ENCODE assay signal across 9 mouse cellular contexts in genomic region chr19:8859018-8859417, GRCm38 (mm10). TPM values are rescaled to one million over a fixed set of nuclear protein-coding genes. Genes with fewer than 3 reads are reported as not detected.
DNase-seq lines count a peak whose midpoint lies in the region; ATAC-seq and TF ChIP-seq lines count a peak whose summit lies in the region.
"Had no signal": no experiment of that assay in that cellular context is flagged by ENCODE, and none has a peak within 500 bp of the region (broad histone marks: within the 10 kb centered on the region; RNA-seq: fewer than 3 reads in every experiment).

No protein-coding gene starts in this region.

- ATAC-seq in lung, embryonic 14.5 days (ENCODE audit: insufficient read depth), result no peak
- ATAC-seq in liver, embryonic 13.5 days (ENCODE audit: low read depth), result peak; percentile 45; the same call in 1 of the 2 replicates

- no peak overlapping the region for H3K9ac ChIP-seq in lung, embryonic 14.5 days
- no peak overlapping the region for H3K9ac ChIP-seq in liver, embryonic 13.5 days
- H3K9ac ChIP-seq: midbrain, embryonic 12.5 days had no signal

- no peaks in the 10 kb centered on the region for H3K36me3 ChIP-seq in lung, embryonic 14.5 days (ENCODE audit: insufficient read depth)
- H3K36me3 ChIP-seq in liver, embryonic 13.5 days, result no peaks in the 10 kb centered on the region
- H3K36me3 ChIP-seq: midbrain, embryonic 12.5 days had no signal

- H3K27ac ChIP-seq in lung, embryonic 14.5 days (ENCODE audit: low read depth), result no peak overlapping the region
- no peak overlapping the region for H3K27ac ChIP-seq in liver, embryonic 13.5 days
- H3K27ac ChIP-seq: midbrain, embryonic 12.5 days had no signal

- TF ChIP-seq CTCF in lung, embryonic 14.5 days (IDR thresholded peaks at IDR 0.05; ENCODE audit: low read depth), result peak; percentile 59; the same call in 1 of the 2 replicates

- peak; percentile 31 to 33 for DNase-seq in cerebellum, postnatal 36 days
- DNase-seq in cerebellum, adult 11 months, result no peak
- DNase-seq in lung, embryonic 14.5 days, result peak; percentile 69
- DNase-seq in lung, postnatal 25 days (ENCODE audit: low spot score), result no peak
- peak; percentile 28 for DNase-seq in liver, embryonic 13.5 days
- DNase-seq in thymus, postnatal 0 days (ENCODE audit: low spot score), result peak; percentile 64
- DNase-seq in layer of hippocampus, postnatal 14 days (ENCODE audit: low spot score in 2 of 2), result no peak
- no peak for DNase-seq in gastrocnemius, adult 8-10 months (ENCODE audit: low spot score in 2 of 2)

- 17% methylated on average over 1 of the region's 1 CpGs for WGBS in lung, embryonic 14.5 days
- WGBS in liver, embryonic 13.5 days (ENCODE audit: insufficient replicate concordance), result 18% methylated on average over 1 of the region's 1 CpGs

- no peaks in the 10 kb centered on the region for H3K4me1 ChIP-seq in lung, embryonic 14.5 days (ENCODE audit: insufficient read depth)
- no peaks in the 10 kb centered on the region for H3K4me1 ChIP-seq in liver, embryonic 13.5 days (replicated peaks)
- H3K4me1 ChIP-seq: midbrain, embryonic 12.5 days had no signal

- H3K4me2 ChIP-seq in lung, embryonic 14.5 days, result no peak overlapping the region
- no peak overlapping the region for H3K4me2 ChIP-seq in liver, embryonic 13.5 days
- H3K4me2 ChIP-seq: midbrain, embryonic 12.5 days had no signal

- no peak overlapping the region for H3K4me3 ChIP-seq in lung, embryonic 14.5 days (ENCODE audit: low read depth, low read length)
- no peak overlapping the region for H3K4me3 ChIP-seq in liver, embryonic 13.5 days (replicated peaks)
- H3K4me3 ChIP-seq: midbrain, embryonic 12.5 days had no signal

- H3K9me3 ChIP-seq in lung, embryonic 14.5 days (ENCODE audit: low read depth, low read length), result no peaks in the 10 kb centered on the region
- H3K9me3 ChIP-seq in liver, embryonic 13.5 days (replicated peaks), result no peaks in the 10 kb centered on the region
- H3K9me3 ChIP-seq: midbrain, embryonic 12.5 days had no signal

- H3K27me3 ChIP-seq in lung, embryonic 14.5 days (ENCODE audit: insufficient read depth, low read length), result no peaks in the 10 kb centered on the region
- no peaks in the 10 kb centered on the region for H3K27me3 ChIP-seq in liver, embryonic 13.5 days

RNA-seq across cellular contexts. Expression of gene Lrrn4cl, which starts 8.4 kb away (rescaled TPM):
- polyA plus RNA-seq in lung, embryonic 14.5 days (2014; fragmentation: Nextera tagmentation; extraction: Ambion mirVana), result 0.83 and 0.96 TPM in 2 replicates
- polyA plus RNA-seq in liver, embryonic 13.5 days (2015; fragmentation: Nextera tagmentation; extraction: Ambion mirVana), result 0.05 and 0.18 TPM in 2 replicates
- 0.78 and 1.1 TPM in 2 replicates for polyA plus RNA-seq in thymus, postnatal 0 days (2015; fragmentation: Nextera tagmentation; extraction: Ambion mirVana)
- total RNA-seq in layer of hippocampus, postnatal 14 days (2021), result under 1 TPM; 0.30 to 0.55 TPM
- total RNA-seq in gastrocnemius, adult 8-10 months (2022), result 1 to 10 TPM; 5.3 to 8.8 (median 7.0) TPM

RNA-seq across cellular contexts. Expression of gene Ubxn1, which starts 12.3 kb away (rescaled TPM):
- polyA plus RNA-seq in lung, embryonic 14.5 days (2014; fragmentation: Nextera tagmentation; extraction: Ambion mirVana), result 149 and 152 TPM in 2 replicates
- polyA plus RNA-seq in liver, embryonic 13.5 days (2015; fragmentation: Nextera tagmentation; extraction: Ambion mirVana), result 112 and 125 TPM in 2 replicates
- polyA plus RNA-seq in thymus, postnatal 0 days (2015; fragmentation: Nextera tagmentation; extraction: Ambion mirVana), result 171 and 178 TPM in 2 replicates
- 100 to 1,000 TPM in 1 of 2 experiments, 10 to 100 TPM in 1; 95.4 to 101 TPM for total RNA-seq in layer of hippocampus, postnatal 14 days (2021)
- 100 to 1,000 TPM; 207 to 248 (median 231) TPM for total RNA-seq in gastrocnemius, adult 8-10 months (2022)

RNA-seq across cellular contexts. Expression of gene Gng3, which starts 20.0 kb away (rescaled TPM):
- 1.2 and 2.1 TPM in 2 replicates for polyA plus RNA-seq in lung, embryonic 14.5 days (2014; fragmentation: Nextera tagmentation; extraction: Ambion mirVana)
- 0.52 and 0.73 TPM in 2 replicates for polyA plus RNA-seq in liver, embryonic 13.5 days (2015; fragmentation: Nextera tagmentation; extraction: Ambion mirVana)
- polyA plus RNA-seq in thymus, postnatal 0 days (2015; fragmentation: Nextera tagmentation; extraction: Ambion mirVana), result 0.36 and 0.66 TPM in 2 replicates
- total RNA-seq in layer of hippocampus, postnatal 14 days (2021), result 100 to 1,000 TPM; 220 to 243 TPM
- not detected for total RNA-seq in gastrocnemius, adult 8-10 months (2022)

RNA-seq across cellular contexts. Expression of gene Uqcc3, which starts 21.7 kb away (rescaled TPM):
- polyA plus RNA-seq in lung, embryonic 14.5 days (2014; fragmentation: Nextera tagmentation; extraction: Ambion mirVana), result 51.9 and 53.9 TPM in 2 replicates
- polyA plus RNA-seq in liver, embryonic 13.5 days (2015; fragmentation: Nextera tagmentation; extraction: Ambion mirVana), result 37.8 and 38.5 TPM in 2 replicates
- 106 and 119 TPM in 2 replicates for polyA plus RNA-seq in thymus, postnatal 0 days (2015; fragmentation: Nextera tagmentation; extraction: Ambion mirVana)
- 10 to 100 TPM; 35.2 to 35.6 TPM for total RNA-seq in layer of hippocampus, postnatal 14 days (2021)
- total RNA-seq in gastrocnemius, adult 8-10 months (2022), result 10 to 100 TPM; 58.7 to 74.6 (median 65.3) TPM

RNA-seq across cellular contexts. Expression of gene Bscl2, which starts 21.8 kb away (rescaled TPM):
- polyA plus RNA-seq in lung, embryonic 14.5 days (2014; fragmentation: Nextera tagmentation; extraction: Ambion mirVana), result 38.4 and 42.5 TPM in 2 replicates
- polyA plus RNA-seq in liver, embryonic 13.5 days (2015; fragmentation: Nextera tagmentation; extraction: Ambion mirVana), result 33.8 and 37.2 TPM in 2 replicates
- 54.6 and 63.0 TPM in 2 replicates for polyA plus RNA-seq in thymus, postnatal 0 days (2015; fragmentation: Nextera tagmentation; extraction: Ambion mirVana)
- total RNA-seq in layer of hippocampus, postnatal 14 days (2021), result 100 to 1,000 TPM in 1 of 2 experiments, 10 to 100 TPM in 1; 96.2 to 107 TPM
- 10 to 100 TPM; 14.7 to 23.9 (median 20.0) TPM for total RNA-seq in gastrocnemius, adult 8-10 months (2022)

Comparison
In these comparisons a context has a peak if more than half of its experiments do, and no peak if none do; other contexts are left out.
1. DNase-seq: peak in cerebellum, postnatal 36 days (2 of 2), lung, embryonic 14.5 days (single experiment), liver, embryonic 13.5 days (single experiment) and thymus, postnatal 0 days (single experiment); none in cerebellum, adult 11 months (single experiment), lung, postnatal 25 days (single experiment), layer of hippocampus, postnatal 14 days (0 of 2) and gastrocnemius, adult 8-10 months (0 of 2).